Mouse (Mus musculus) stomach, embryonic 15.5 days (tissue): ENCODE results near the gene Fgf14. TPM values are rescaled to one million over a fixed set of nuclear protein-coding genes. Genes with fewer than 3 reads are reported as not detected.
"Not testable (repeated sequence)": the region's sequence is repeated elsewhere in the genome, so short reads cannot be mapped to it uniquely, and the experiment has no call there.

Experiments used
- ATAC-seq: fragments of 200-750 bp; cut with Nextera tagmentation; 2 replicates; pipeline ENCODE4 v1.8.0; 2017; ENCODE audit warnings: low read depth, moderate number of reproducible peaks, moderate TSS enrichment; ENCODE audit not compliant: insufficient read depth, low FRiP score
- H3K27ac ChIP-seq: fragments of 300-500 bp; sonication (generic); 2 replicates; pipeline ENCODE4 v1.5.1; 2015; ENCODE audit warnings: mild to moderate bottlenecking, inconsistent platforms
- H3K27me3 ChIP-seq: fragments of 300-500 bp; sonication (generic); replicated peaks from 2 replicates; pipeline ENCODE4 v1.6.1; 2015; ENCODE audit warnings: inconsistent platforms
- H3K36me3 ChIP-seq: fragments of 300-500 bp; sonication (generic); 2 replicates; pipeline ENCODE4 v1.6.1; 2015; ENCODE audit warnings: inconsistent platforms
- H3K4me1 ChIP-seq: fragments of 300-500 bp; sonication (generic); 2 replicates; pipeline ENCODE4 v1.6.1; 2015; ENCODE audit warnings: inconsistent platforms
- H3K4me2 ChIP-seq: fragments of 300-500 bp; sonication (generic); 2 replicates; pipeline ENCODE4 v1.6.1; 2015; ENCODE audit warnings: mild to moderate bottlenecking, inconsistent platforms
- H3K4me3 ChIP-seq: fragments of 300-500 bp; sonication (generic); replicated peaks from 2 replicates; pipeline ENCODE4 v1.5.1; 2015; ENCODE audit warnings: inconsistent platforms
- H3K9ac ChIP-seq: fragments of 300-500 bp; sonication (generic); 2 replicates; pipeline ENCODE4 v1.6.1; 2015; ENCODE audit warnings: inconsistent platforms
- H3K9me3 ChIP-seq: fragments of 300-500 bp; sonication (generic); 2 replicates; pipeline ENCODE4 v1.6.1; 2016; ENCODE audit warnings: inconsistent platforms
- WGBS: fragments of 180-500 bp; shearing (Covaris S2); methylation state at CpG from one replicate; pipeline ENCODE4 v1.1.7; 2015; 5-methylcytosine and 5-hydroxymethylcytosine counted together
- polyA plus RNA-seq: library from polyadenylated mRNA; unstranded; fragments of >200 nt; fragmentation: Nextera tagmentation; extraction: Ambion mirVana; gene quantifications from 2 replicates; pipeline ENCODE4 v1.2.1, GENCODE M21; 2015

Gene Fgf14
- polyA plus RNA-seq, 1 experiment from 2014 or later, result 1.5 TPM

- 68% methylated on average over 1 of the region's 1 CpGs for WGBS
Observed at GRCm38 (mm10) chr14:124576571-124576970, 100.4 kb downstream of the Fgf14 start.

GRCm38 (mm10) chr14:124575130-124575885, 101.6 kb downstream of the Fgf14 start:
- WGBS, result 47% methylated on average over 1 of the region's 1 CpGs
- Histone ChIP-seq H3K4me3 (no peak overlapping the region), H3K4me2 (no peak overlapping the region), H3K36me3 (no peaks in the 10 kb centered on the region), H3K4me1 (no peaks in the 10 kb centered on the region), H3K9me3 (no peaks in the 10 kb centered on the region), H3K9ac (no peak overlapping the region), H3K27me3 (no peaks in the 10 kb centered on the region), H3K27ac (no peak overlapping the region)
- ATAC-seq, result peak; percentile 77

More at GRCm38 (mm10) chr14:124576571-124576970, 100.4 kb downstream of the Fgf14 start:
- Histone ChIP-seq H3K4me2 (no peak overlapping the region), H3K36me3 (no peaks in the 10 kb centered on the region), H3K4me1 (no peaks in the 10 kb centered on the region), H3K9me3 (no peaks in the 10 kb centered on the region), H3K9ac (no peak overlapping the region), H3K27ac (no peak overlapping the region), H3K4me3 (no peak overlapping the region), H3K27me3 (no peaks in the 10 kb centered on the region)
- ATAC-seq, result no peak

GRCm38 (mm10) chr14:124566445-124566844, 110.5 kb downstream of the Fgf14 start:
- WGBS, result 94% methylated on average over 1 of the region's 1 CpGs
- Histone ChIP-seq H3K4me2 (no peak overlapping the region), H3K9ac (no peak overlapping the region), H3K9me3 (no peaks in the 10 kb centered on the region), H3K4me1 (no peaks in the 10 kb centered on the region), H3K27me3 (no peaks in the 10 kb centered on the region), H3K36me3 (no peaks in the 10 kb centered on the region), H3K27ac (no peak overlapping the region), H3K4me3 (no peak overlapping the region)
- ATAC-seq, result no peak

- Histone ChIP-seq H3K9me3 (no peaks in the 10 kb centered on the region), H3K4me3 (no peak overlapping the region), H3K27ac (no peak overlapping the region), H3K36me3 (no peaks in the 10 kb centered on the region), H3K4me2 (no peak overlapping the region), H3K27me3 (no peaks in the 10 kb centered on the region), H3K9ac (no peak overlapping the region), H3K4me1 (no peaks in the 10 kb centered on the region)
- whole genome bisulfite sequencing, result 73% methylated on average over 4 of the region's 4 CpGs
- ATAC-seq, result no peak
Observed at GRCm38 (mm10) chr14:124561544-124561943, 115.4 kb downstream of the Fgf14 start.

- ATAC-seq, result no peak
- WGBS, result 70% methylated on average over 3 of the region's 3 CpGs
- Histone ChIP-seq H3K9ac (no peak overlapping the region), H3K27me3 (no peaks in the 10 kb centered on the region), H3K36me3 (no peaks in the 10 kb centered on the region), H3K27ac (no peak overlapping the region), H3K4me2 (no peak overlapping the region), H3K4me3 (no peak overlapping the region), H3K4me1 (no peaks in the 10 kb centered on the region), H3K9me3 (no peaks in the 10 kb centered on the region)
Observed at GRCm38 (mm10) chr14:124536106-124536505, 140.8 kb downstream of the Fgf14 start.

- H3K36me3 ChIP-seq, H3K27me3 ChIP-seq, H3K9me3 ChIP-seq, H3K4me1 ChIP-seq, H3K27ac ChIP-seq, H3K4me3 ChIP-seq, H3K9ac ChIP-seq, H3K4me2 ChIP-seq, ATAC-seq: not testable (repeated sequence)
- WGBS, result 59% methylated on average over 2 of the region's 2 CpGs
Observed at GRCm38 (mm10) chr14:124535376-124535775, 141.6 kb downstream of the Fgf14 start.

GRCm38 (mm10) chr14:124532051-124532450, 144.9 kb downstream of the Fgf14 start:
- Histone ChIP-seq H3K9me3 (no peaks in the 10 kb centered on the region), H3K4me2 (no peak overlapping the region), H3K4me3 (no peak overlapping the region), H3K4me1 (no peaks in the 10 kb centered on the region), H3K27ac (no peak overlapping the region), H3K27me3 (no peaks in the 10 kb centered on the region), H3K36me3 (no peaks in the 10 kb centered on the region), H3K9ac (no peak overlapping the region)
- WGBS, result 57% methylated on average over 1 of the region's 1 CpGs
- no peak for ATAC-seq

GRCm38 (mm10) chr14:124512009-124512408, 164.9 kb downstream of the Fgf14 start:
- Histone ChIP-seq H3K36me3 (no peaks in the 10 kb centered on the region), H3K27me3 (no peaks in the 10 kb centered on the region), H3K4me2 (no peak overlapping the region), H3K27ac (no peak overlapping the region), H3K9me3 (no peaks in the 10 kb centered on the region), H3K9ac (no peak overlapping the region), H3K4me1 (no peaks in the 10 kb centered on the region), H3K4me3 (no peak overlapping the region)
- no peak for ATAC-seq
- WGBS, result 63% methylated on average over 1 of the region's 1 CpGs

GRCm38 (mm10) chr14:124488971-124489370, 188.0 kb downstream of the Fgf14 start:
- Histone ChIP-seq H3K9ac (no peak overlapping the region), H3K9me3 (no peaks in the 10 kb centered on the region), H3K27ac (no peak overlapping the region), H3K4me2 (no peak overlapping the region), H3K4me3 (no peak overlapping the region), H3K4me1 (no peaks in the 10 kb centered on the region), H3K27me3 (no peaks in the 10 kb centered on the region), H3K36me3 (no peaks in the 10 kb centered on the region)
- WGBS, result 91% methylated on average over 1 of the region's 1 CpGs
- ATAC-seq, result no peak

GRCm38 (mm10) chr14:124485261-124485660, 191.7 kb downstream of the Fgf14 start:
- H3K27me3 ChIP-seq, result no peaks in the 10 kb centered on the region
- ATAC-seq, result no peak
- WGBS, result 44% methylated on average over 1 of the region's 1 CpGs

GRCm38 (mm10) chr14:124474066-124474667, 202.8 kb downstream of the Fgf14 start:
- ATAC-seq, result no peak
- H3K27me3 ChIP-seq, result no peaks in the 10 kb centered on the region
- no peak overlapping the region for H3K4me2 ChIP-seq

More at GRCm38 (mm10) chr14:124485261-124485660, 191.7 kb downstream of the Fgf14 start:
- H3K4me3 ChIP-seq, result no peak overlapping the region
- H3K4me2 ChIP-seq, result no peak overlapping the region
- H3K4me1 ChIP-seq, result no peaks in the 10 kb centered on the region
- no peak overlapping the region for H3K27ac ChIP-seq
- H3K9ac ChIP-seq, result no peak overlapping the region
- no peaks in the 10 kb centered on the region for H3K36me3 ChIP-seq
- no peaks in the 10 kb centered on the region for H3K9me3 ChIP-seq

GRCm38 (mm10) chr14:124470909-124471308, 206.0 kb downstream of the Fgf14 start:
- Histone ChIP-seq H3K36me3 (no peaks in the 10 kb centered on the region), H3K4me1 (no peaks in the 10 kb centered on the region)
- 71% methylated on average over 2 of the region's 2 CpGs for WGBS

More at GRCm38 (mm10) chr14:124474066-124474667, 202.8 kb downstream of the Fgf14 start:
- H3K4me1 ChIP-seq, result no peaks in the 10 kb centered on the region
- no peaks in the 10 kb centered on the region for H3K9me3 ChIP-seq
- H3K4me3 ChIP-seq, result no peak overlapping the region
- H3K27ac ChIP-seq, result no peak overlapping the region
- WGBS, result 62% methylated on average over 2 of the region's 2 CpGs
- H3K9ac ChIP-seq, result no peak overlapping the region
- H3K36me3 ChIP-seq, result no peaks in the 10 kb centered on the region

More at GRCm38 (mm10) chr14:124470909-124471308, 206.0 kb downstream of the Fgf14 start:
- Histone ChIP-seq H3K27me3 (no peaks in the 10 kb centered on the region), H3K4me3 (no peak overlapping the region), H3K9ac (no peak overlapping the region), H3K4me2 (no peak overlapping the region), H3K9me3 (no peaks in the 10 kb centered on the region), H3K27ac (no peak overlapping the region)
- ATAC-seq, result no peak
